Mouse (Mus musculus): ENCODE measurements at regions not wholly inside any gene's neighbourhood (a gene's known extent, or its start where the extent isn't known, plus 50 kb on each side); places are given as distances from the start of the nearest gene placed in this dataset.

DNA sequence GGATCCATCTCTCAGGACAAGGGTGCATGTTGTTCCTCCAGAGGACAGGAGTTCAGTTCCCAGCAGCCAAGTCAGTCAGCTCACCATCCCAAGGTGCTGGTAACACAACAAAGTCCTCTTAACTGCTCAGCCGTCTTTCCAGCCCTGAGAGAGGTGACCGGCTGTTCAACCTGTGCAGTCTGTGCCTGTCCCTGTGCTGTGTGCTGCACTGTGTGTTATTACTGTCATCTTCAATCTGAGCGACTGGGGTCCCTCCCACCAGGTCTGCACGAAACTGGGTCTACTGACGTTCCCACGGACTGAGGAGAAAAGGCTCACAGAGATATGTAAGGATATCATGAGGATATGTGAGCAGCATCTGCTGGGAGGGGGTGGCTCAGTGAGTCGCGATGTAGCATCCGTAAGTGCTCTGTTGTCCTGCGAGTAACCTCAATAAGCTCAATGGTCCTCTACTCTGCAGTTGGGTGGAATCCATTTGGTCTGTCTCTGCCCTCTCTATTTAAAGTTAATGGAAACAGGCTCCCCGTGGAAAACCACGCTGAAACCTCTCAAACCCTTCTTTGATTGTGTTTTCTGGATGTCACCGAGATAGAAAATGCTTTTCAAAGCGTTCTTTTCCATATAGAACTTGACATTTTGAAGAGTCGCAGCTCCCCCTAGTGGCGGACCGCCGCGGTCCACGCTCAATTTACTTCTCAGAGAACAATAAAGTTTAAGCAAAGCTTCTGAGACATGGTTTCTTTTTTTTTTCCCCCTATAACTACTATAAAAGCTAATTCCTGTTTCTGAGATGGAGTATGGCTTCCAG, 87.1 kb upstream of the Intu start:
- no peak for DNase-seq (ENCODE audit: low spot score in 2 of 2)

DNA sequence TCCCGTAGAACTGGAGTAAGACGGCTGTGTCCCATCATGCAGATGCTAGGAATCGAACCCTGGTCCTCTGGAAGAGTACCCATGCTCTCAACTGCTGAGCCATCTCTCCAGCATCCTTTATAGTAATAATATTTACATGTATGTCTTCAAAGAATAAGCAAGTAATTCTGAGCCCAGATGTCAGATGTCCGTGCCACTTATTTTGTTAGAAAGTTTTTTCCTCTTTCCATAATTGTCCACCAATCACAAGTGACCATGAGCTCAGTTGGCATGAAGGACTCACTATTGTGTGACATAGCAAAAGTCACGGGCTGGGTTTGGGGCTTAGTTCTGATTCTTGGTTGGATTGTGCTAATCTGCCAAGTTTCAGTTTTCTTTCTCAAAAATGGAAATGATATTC, 78.1 kb upstream of the Intu start:
- DNase-seq (ENCODE audit: low spot score in 2 of 2), result no peak

DNA sequence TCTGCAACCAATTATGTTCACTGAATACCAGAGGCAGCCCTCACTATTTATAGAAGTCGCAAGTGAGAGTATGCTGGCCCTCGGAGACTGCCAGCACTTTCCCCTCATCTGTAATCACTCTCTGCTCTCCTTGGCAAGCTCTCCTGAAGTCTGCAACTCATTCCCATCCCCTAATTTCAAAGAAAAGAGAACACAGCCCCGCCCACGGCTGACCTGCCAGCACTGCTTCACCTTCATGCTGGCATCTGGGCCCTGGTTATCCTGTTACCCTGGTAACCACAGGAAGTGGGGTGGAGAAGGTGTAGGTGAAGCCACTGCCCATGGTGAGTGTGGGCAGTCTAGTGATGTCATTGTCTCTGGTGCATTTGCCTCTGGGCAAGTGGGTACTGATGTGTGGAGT, 77.5 kb upstream of the Intu start:
- DNase-seq (ENCODE audit: low spot score in 2 of 2), result no peak

DNA sequence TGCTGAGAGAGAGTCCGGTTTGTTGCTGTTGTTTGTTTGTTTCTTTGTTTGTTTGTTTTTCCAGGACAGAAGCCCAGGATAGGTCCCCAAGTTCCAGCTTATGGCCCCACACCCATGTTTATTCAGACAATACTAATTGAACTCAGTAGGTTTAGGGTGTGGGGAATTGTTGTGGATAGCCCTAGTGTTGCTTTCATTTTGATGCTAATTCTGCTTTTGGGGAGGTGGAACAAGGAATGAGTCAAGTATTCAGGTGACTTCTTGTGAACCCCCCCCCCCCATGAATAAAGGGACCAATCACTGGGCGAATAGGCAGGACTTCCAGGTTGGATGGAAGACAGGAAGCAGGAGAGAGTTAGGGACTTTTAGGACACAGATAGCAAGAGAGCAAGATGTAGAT, 75.0 kb upstream of the Intu start:
- no peak for DNase-seq (ENCODE audit: low spot score in 2 of 2)

DNA sequence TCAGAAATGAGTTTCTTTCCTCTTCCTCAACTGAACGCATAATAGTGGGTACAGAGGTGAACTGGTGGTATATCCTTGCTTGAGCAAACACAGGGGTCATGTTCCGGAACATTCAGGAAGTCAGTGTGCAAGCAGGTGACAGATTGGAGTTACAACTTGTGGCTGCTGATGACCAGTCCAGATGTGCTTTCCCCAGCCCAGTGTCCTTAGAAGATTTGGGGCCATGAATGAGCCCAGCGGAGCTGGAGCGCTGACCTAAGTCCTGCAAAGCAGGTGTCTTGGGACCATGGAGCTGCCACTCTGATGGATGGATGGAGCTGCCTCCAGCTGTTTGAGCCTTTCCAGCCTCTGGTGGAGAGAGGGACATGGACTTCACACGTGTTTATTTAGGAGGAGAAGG, 72.6 kb upstream of the Intu start:
- DNase-seq (ENCODE audit: low spot score in 2 of 2), result no peak

DNA sequence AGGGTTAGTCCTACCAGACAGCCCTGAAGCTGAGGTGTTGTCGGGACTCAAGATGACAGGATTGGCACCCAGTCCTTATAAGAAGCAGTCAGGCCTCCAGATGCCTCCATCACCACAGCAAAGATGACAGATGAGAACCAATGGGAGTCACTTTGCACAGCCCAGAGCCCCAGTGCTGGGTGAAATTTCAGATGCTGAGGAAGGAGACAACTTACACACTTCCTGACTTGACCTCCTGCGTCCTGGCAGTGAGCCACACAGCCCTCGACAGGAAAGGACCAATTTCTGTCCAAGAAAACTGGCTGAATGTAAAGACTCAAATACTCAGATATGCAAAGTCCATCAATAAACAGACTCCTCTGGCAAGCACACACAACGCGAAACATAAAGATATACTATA, 67.6 kb upstream of the Intu start:
- DNase-seq (ENCODE audit: low spot score in 2 of 2), result no peak

DNA sequence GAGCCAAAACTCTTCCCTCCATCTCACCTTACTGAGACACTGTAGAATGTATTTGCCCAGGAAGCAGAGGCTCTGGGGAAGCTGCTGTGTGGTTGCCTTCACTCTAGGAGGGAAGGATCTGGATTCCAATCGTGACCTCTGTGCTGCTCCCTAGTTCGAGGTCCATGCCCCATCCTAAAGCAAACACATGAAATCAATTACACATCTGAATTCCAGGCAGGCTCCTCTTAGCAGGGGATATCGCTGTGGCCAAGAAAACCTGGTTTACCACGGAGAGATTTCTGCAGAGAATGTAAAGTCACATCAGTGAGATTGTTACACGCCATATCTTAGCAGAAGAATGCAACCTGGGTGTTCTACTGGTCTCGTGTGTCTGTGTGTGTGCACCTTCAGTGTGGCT, 61.0 kb upstream of the Intu start:
- DNase-seq (ENCODE audit: low spot score in 2 of 2), result no peak

DNA sequence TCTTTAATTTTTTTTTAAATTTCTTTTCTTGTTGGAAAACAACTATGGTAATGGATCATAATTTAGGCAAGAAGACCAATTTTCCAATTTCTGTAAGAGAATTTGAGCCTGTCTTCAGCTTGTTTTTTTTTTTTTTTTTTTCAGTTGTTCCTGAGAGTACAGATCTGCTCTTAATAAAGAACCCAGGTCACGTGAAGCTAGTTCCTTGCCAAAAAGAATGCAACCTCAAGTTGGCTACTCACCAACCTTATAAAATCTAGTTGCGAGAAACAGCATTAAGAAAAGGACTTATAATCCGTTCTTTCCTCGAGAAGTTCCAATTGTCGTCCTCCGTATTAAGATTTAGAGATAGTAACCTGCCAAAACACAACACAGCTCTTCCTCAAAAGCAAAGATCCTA, 58.3 kb upstream of the Intu start:
- DNase-seq (ENCODE audit: low spot score in 2 of 2), result no peak

DNA sequence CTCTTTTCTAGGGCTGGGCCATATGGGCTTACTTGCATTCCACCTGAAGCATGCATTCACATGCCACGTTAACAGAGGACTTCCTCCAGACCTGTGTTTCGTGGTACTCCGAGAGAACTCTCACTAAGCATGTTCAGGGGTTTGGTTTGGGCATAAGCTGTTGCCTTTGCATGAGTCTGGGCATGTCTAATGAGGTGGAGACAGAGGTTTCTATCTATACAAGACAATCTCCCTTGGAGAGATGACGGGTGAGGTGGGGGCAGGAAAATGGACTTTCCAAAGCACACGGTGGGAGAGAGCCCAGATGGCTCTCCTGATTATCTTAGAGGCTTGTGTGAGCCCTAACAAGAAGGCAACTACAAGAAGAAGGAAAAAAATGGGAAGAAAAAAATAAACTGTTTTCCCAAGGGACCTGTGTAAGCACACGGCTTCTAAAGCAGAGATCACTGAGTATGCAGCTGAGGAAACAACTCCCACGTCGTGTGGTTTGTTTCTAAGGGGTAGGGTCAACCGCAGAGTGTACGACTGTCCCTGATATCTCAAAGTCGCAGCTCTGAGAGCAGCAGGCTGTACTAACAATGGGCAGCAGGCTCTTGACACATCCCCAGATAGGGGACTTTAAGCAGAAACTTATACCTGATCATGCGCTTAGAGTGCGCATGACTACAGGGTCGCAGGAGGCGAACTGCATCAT, 50.7 kb upstream of the Intu start:
- DNase-seq (ENCODE audit: low spot score in 2 of 2), result no peak
